Mouse (Mus musculus): ENCODE measurements around the gene Lcat. TPM values are rescaled to one million over a fixed set of nuclear protein-coding genes. Genes with fewer than 3 reads are reported as not detected.

Lcat gene
- 0.97 and 1.4 TPM in 2 replicates for polyA plus RNA-seq (2012; rRNA removed; ENCODE audit: low replicate concordance)

GRCm38 (mm10) chr8:105943321-105943739 is at the start of gene Lcat:
Gene Lcat, minus strand, starts transcription at chr8:105943382.

GRCm38 (mm10) chr8:105990856-105991387 is 47.7 kb upstream of the Lcat start, which contains the start of gene Dus2:
Gene Dus2, plus strand, starts transcription at chr8:105991337.

GRCm38 (mm10) chr8:105979325-105979724 is 36.1 kb upstream of the Lcat start, which contains the start of gene Dpep3:
Gene Dpep3, minus strand, starts transcription at chr8:105979429.

GRCm38 (mm10) chr8:105965905-105966341 is 22.7 kb upstream of the Lcat start, which contains the start of gene Slc12a4:
Gene Slc12a4, minus strand, starts transcription at chr8:105966097.

GRCm38 (mm10) chr8:105938306-105938669 is 4.9 kb downstream of the Lcat start, which contains the start of gene Psmb10:
Gene Psmb10, minus strand, starts transcription at chr8:105938444.

GRCm38 (mm10) chr8:105933762-105934161 is 9.4 kb downstream of the Lcat start, which contains the start of gene Ctrl:
Gene Ctrl, minus strand, starts transcription at chr8:105933862.

GRCm38 (mm10) chr8:105900180-105900940 is 42.8 kb downstream of the Lcat start, which contains the start of gene Pskh1:
Gene Pskh1, plus strand, starts transcription at chr8:105900441.

GRCm38 (mm10) chr8:105893339-105893738 is 49.8 kb downstream of the Lcat start, which contains the start of gene Nrn1l:
Gene Nrn1l, plus strand, starts transcription at chr8:105893567.

Other genes starting within 250 kb of the Lcat start
- 29.2 and 30.8 TPM in 2 replicates for gene Acd, start 242.3 kb downstream of the Lcat start, polyA plus RNA-seq (2012; rRNA removed; ENCODE audit: low replicate concordance)
- 6.5 and 10.2 TPM in 2 replicates for gene Pard6a, start 242.2 kb downstream of the Lcat start, polyA plus RNA-seq (2012; rRNA removed; ENCODE audit: low replicate concordance)
- not detected in 2 replicates for gene 4933405L10Rik, start 235.7 kb downstream of the Lcat start, polyA plus RNA-seq (2012; rRNA removed; ENCODE audit: low replicate concordance)
- 4.9 and 7.9 TPM in 2 replicates for gene Enkd1, start 235.2 kb downstream of the Lcat start, polyA plus RNA-seq (2012; rRNA removed; ENCODE audit: low replicate concordance)
- gene Gfod2, start 184.7 kb downstream of the Lcat start, polyA plus RNA-seq (2012; rRNA removed; ENCODE audit: low replicate concordance): 8.5 and 9.1 TPM in 2 replicates
- gene Ranbp10, start 116.0 kb downstream of the Lcat start, polyA plus RNA-seq (2012; rRNA removed; ENCODE audit: low replicate concordance): 10.6 and 13.2 TPM in 2 replicates
- gene Tsnaxip1, start 115.7 kb downstream of the Lcat start, polyA plus RNA-seq (2012; rRNA removed; ENCODE audit: low replicate concordance): not detected in 2 replicates
- 6.6 and 8.0 TPM in 2 replicates for gene Cenpt, start 90.1 kb downstream of the Lcat start, polyA plus RNA-seq (2012; rRNA removed; ENCODE audit: low replicate concordance)
- gene Thap11, start 88.2 kb downstream of the Lcat start, polyA plus RNA-seq (2012; rRNA removed; ENCODE audit: low replicate concordance): 35.4 and 36.7 TPM in 2 replicates
- 12.9 and 22.5 TPM in 2 replicates for gene Nutf2, start 82.8 kb downstream of the Lcat start, polyA plus RNA-seq (2012; rRNA removed; ENCODE audit: low replicate concordance)
- gene Edc4, start 62.5 kb downstream of the Lcat start, polyA plus RNA-seq (2012; rRNA removed; ENCODE audit: low replicate concordance): 39.6 and 49.7 TPM in 2 replicates
- 1.1 and 3.3 TPM in 2 replicates for gene Nrn1l, start 49.8 kb downstream of the Lcat start, polyA plus RNA-seq (2012; rRNA removed; ENCODE audit: low replicate concordance)
- 16.1 and 18.3 TPM in 2 replicates for gene Pskh1, start 42.9 kb downstream of the Lcat start, polyA plus RNA-seq (2012; rRNA removed; ENCODE audit: low replicate concordance)
- 12.5 and 3,063 TPM in 2 replicates for gene Ctrl, start 9.5 kb downstream of the Lcat start, polyA plus RNA-seq (2012; rRNA removed; ENCODE audit: low replicate concordance)
- 565 and 991 TPM in 2 replicates for gene Psmb10, start 4.9 kb downstream of the Lcat start, polyA plus RNA-seq (2012; rRNA removed; ENCODE audit: low replicate concordance)
- gene Slc12a4, start 22.7 kb upstream of the Lcat start, polyA plus RNA-seq (2012; rRNA removed; ENCODE audit: low replicate concordance): 6.2 and 9.9 TPM in 2 replicates
- 0.15 and 0.34 TPM in 2 replicates for gene Dpep3, start 36.0 kb upstream of the Lcat start, polyA plus RNA-seq (2012; rRNA removed; ENCODE audit: low replicate concordance)
- 1.9 and 5.0 TPM in 2 replicates for gene Dus2, start 48.0 kb upstream of the Lcat start, polyA plus RNA-seq (2012; rRNA removed; ENCODE audit: low replicate concordance)
- not detected in 2 replicates for gene Dpep2nb, start 62.6 kb upstream of the Lcat start, polyA plus RNA-seq (2012; rRNA removed; ENCODE audit: low replicate concordance)
- 4.9 and 5.3 TPM in 2 replicates for gene Ddx28, start 68.5 kb upstream of the Lcat start, polyA plus RNA-seq (2012; rRNA removed; ENCODE audit: low replicate concordance)
- gene Nfatc3, start 115.5 kb upstream of the Lcat start, polyA plus RNA-seq (2012; rRNA removed; ENCODE audit: low replicate concordance): 7.6 and 11.6 TPM in 2 replicates
- 25.8 and 43.6 TPM in 2 replicates for gene Esrp2, start 193.6 kb upstream of the Lcat start, polyA plus RNA-seq (2012; rRNA removed; ENCODE audit: low replicate concordance)
- gene Pla2g15, start 207.0 kb upstream of the Lcat start, polyA plus RNA-seq (2012; rRNA removed; ENCODE audit: low replicate concordance): 2.7 and 3.5 TPM in 2 replicates
- gene Slc7a6, start 225.5 kb upstream of the Lcat start, polyA plus RNA-seq (2012; rRNA removed; ENCODE audit: low replicate concordance): 2.4 and 7.9 TPM in 2 replicates